Mouse (Mus musculus): ENCODE measurements around the gene Lrrc47.

DNA sequence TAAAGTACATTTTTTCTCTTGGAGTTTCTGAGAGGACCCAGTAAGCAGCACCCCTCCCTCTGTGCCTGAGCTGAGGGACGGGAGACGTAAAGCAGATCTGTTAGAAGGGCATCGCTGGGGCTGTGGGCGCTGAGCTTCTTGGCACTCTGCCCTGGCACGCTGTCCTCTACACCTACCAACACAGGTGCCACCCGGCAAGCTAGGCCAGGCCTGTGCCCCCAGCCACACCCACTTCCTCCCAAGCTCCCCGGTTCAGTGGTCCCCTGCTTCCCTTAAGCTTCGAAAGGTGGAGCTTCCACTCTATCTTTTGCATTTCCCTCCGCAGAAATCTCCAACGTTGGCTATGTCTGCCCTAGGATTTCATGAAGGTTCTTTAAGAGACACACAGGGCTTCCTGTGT lies 32.3 kb upstream of the Lrrc47 start:
- no peak for TF ChIP-seq CTCF (conservative IDR thresholded peaks at IDR 0.05 in 1 of 2, IDR thresholded peaks at IDR 0.05 in 1 of 2; ENCODE audit: low read depth in 2 of 2, low read length in 2 of 2)
- no peak for TF ChIP-seq RAD21 (IDR thresholded peaks at IDR 0.05; ENCODE audit: low read depth, low read length)
- TF ChIP-seq GABPA (IDR thresholded peaks at IDR 0.05; ENCODE audit: insufficient replicate concordance, low read depth, low read length) = no peak
